Mouse (Mus musculus): Measurements from ENCODE around the gene Tmem87a.

Tmem87a gene

DNA sequence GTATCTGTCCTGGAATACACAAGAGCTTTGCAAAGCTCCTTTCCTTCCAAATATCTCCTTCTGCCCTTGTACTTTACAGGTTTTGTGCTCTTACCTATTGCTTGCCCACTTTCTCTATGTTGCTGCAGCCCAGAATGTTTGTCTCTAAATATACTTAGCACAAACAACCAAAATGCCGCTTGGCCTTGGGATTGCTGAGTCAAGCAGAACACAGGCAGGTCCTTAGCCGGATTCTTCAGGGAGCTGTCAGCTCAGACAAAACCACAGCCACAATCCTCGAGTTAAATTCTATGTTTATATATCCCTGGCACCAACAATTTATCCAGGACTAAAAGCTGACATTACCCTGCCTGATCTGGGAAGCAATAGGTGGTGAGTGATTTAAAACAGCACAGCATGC lies 14.5 kb downstream of the Tmem87a start:
- Histone ChIP-seq H3K36me3 (ENCODE audit: insufficient read depth, low read length) (peaks cover 82% of the 10 kb centered on the region), H3K27me3 (ENCODE audit: insufficient read depth, low read length) (no peaks in the 10 kb centered on the region), H3K4me1 (replicated peaks; ENCODE audit: low read depth, low read length) (0 out of 2 replicates have a peak, but pooled peaks cover 3% of the 10 kb centered on the region), H3K4me3 (replicated peaks; ENCODE audit: low read length) (no peak overlapping the region), H3K9me3 (ENCODE audit: low read length) (no peaks in the 10 kb centered on the region)
- TF ChIP-seq NANOG (IDR thresholded peaks at IDR 0.05; ENCODE audit: borderline replicate concordance, low read length) (no peak), CTCF (conservative IDR thresholded peaks at IDR 0.05; ENCODE audit: low read length) (no peak), POU5F1 (IDR thresholded peaks at IDR 0.05; ENCODE audit: borderline replicate concordance, low read length) (no peak)

- TF ChIP-seq CTCF (conservative IDR thresholded peaks at IDR 0.05; ENCODE audit: low read length) (no peak), POU5F1 (IDR thresholded peaks at IDR 0.05; ENCODE audit: borderline replicate concordance, low read length) (no peak), NANOG (IDR thresholded peaks at IDR 0.05; ENCODE audit: borderline replicate concordance, low read length) (no peak)
- peaks cover 82% of the 10 kb centered on the region for H3K36me3 ChIP-seq (ENCODE audit: insufficient read depth, low read length)
- peaks cover 5% of the 10 kb centered on the region for H3K4me1 ChIP-seq (replicated peaks; ENCODE audit: low read depth, low read length)
- H3K27me3 ChIP-seq (ENCODE audit: insufficient read depth, low read length): no peaks in the 10 kb centered on the region
- H3K4me3 ChIP-seq (replicated peaks; ENCODE audit: low read length): no peak overlapping the region
- no peaks in the 10 kb centered on the region for H3K9me3 ChIP-seq (ENCODE audit: low read length)
These were observed 16.6 kb downstream of the Tmem87a start for GRCm38 (mm10) chr2:120387291-120387690.

DNA sequence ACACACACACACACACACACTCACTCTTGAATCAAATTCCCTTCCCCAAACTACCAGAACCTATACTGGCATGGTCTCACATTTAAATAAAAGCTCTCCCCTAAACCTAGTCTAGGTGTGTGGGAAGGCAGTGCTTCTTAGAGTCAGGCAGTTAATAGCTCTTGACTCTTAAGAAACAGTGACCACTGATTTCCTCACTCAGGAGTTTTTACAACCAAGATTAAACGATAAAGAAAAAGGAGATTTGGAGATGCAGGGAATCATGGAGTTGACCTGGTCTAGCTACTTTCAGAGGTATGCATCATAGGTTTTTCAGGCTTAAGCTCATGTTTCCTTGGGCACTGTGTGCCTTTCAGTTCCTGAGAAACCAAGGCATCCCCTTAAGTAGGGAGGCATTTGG lies 17.6 kb downstream of the Tmem87a start:
- TF ChIP-seq CTCF (conservative IDR thresholded peaks at IDR 0.05; ENCODE audit: low read length) (no peak), POU5F1 (IDR thresholded peaks at IDR 0.05; ENCODE audit: borderline replicate concordance, low read length) (no peak), NANOG (IDR thresholded peaks at IDR 0.05; ENCODE audit: borderline replicate concordance, low read length) (no peak)
- Histone ChIP-seq H3K4me1 (replicated peaks; ENCODE audit: low read depth, low read length) (peaks cover 13% of the 10 kb centered on the region), H3K27me3 (ENCODE audit: insufficient read depth, low read length) (no peaks in the 10 kb centered on the region), H3K9me3 (ENCODE audit: low read length) (no peaks in the 10 kb centered on the region), H3K4me3 (replicated peaks; ENCODE audit: low read length) (no peak overlapping the region), H3K36me3 (ENCODE audit: insufficient read depth, low read length) (peaks cover 84% of the 10 kb centered on the region)

DNA sequence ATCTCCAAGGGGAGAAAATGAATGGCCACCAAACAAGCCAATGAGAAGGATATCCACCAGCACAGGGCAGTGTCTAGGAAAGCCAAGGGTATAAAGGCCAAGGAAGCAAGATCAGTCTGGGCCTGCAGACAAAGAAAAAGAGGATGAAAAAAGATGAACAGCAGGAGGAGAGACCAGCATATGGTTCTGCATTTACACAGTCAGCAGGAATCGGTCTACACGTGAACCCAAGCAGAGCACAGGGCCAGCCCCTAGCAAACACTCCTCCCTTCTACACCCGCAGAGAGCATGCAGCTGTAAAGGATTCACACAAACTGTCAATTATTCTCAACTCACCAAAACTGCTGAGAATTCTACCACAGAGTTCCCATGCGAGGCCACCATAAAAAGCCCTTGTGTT lies 30.1 kb downstream of the Tmem87a start:
- no peaks in the 10 kb centered on the region for H3K27me3 ChIP-seq (ENCODE audit: insufficient read depth, low read length)

GRCm38 (mm10) chr2:120367416-120368207 lies 36.3 kb downstream of the Tmem87a start:
- Histone ChIP-seq H3K36me3 (ENCODE audit: insufficient read depth, low read length) (peaks cover 82% of the 10 kb centered on the region), H3K4me3 (replicated peaks; ENCODE audit: low read length) (no peak overlapping the region), H3K4me1 (replicated peaks; ENCODE audit: low read depth, low read length) (peaks cover 11% of the 10 kb centered on the region), H3K9me3 (ENCODE audit: low read length) (no peaks in the 10 kb centered on the region), H3K27me3 (ENCODE audit: insufficient read depth, low read length) (no peaks in the 10 kb centered on the region)
- TF ChIP-seq CTCF (conservative IDR thresholded peaks at IDR 0.05; ENCODE audit: low read length) (no peak), NANOG (IDR thresholded peaks at IDR 0.05; ENCODE audit: borderline replicate concordance, low read length) (no peak), POU5F1 (IDR thresholded peaks at IDR 0.05; ENCODE audit: borderline replicate concordance, low read length) (no peak)

More for the DNA sequence above, 30.1 kb downstream of the Tmem87a start:
- Histone ChIP-seq H3K9me3 (ENCODE audit: low read length) (no peaks in the 10 kb centered on the region), H3K36me3 (ENCODE audit: insufficient read depth, low read length) (peaks cover 81% of the 10 kb centered on the region), H3K4me3 (replicated peaks; ENCODE audit: low read length) (no peak overlapping the region), H3K4me1 (replicated peaks; ENCODE audit: low read depth, low read length) (peaks cover 10% of the 10 kb centered on the region)
- TF ChIP-seq NANOG (IDR thresholded peaks at IDR 0.05; ENCODE audit: borderline replicate concordance, low read length) (no peak), POU5F1 (IDR thresholded peaks at IDR 0.05; ENCODE audit: borderline replicate concordance, low read length) (no peak), CTCF (conservative IDR thresholded peaks at IDR 0.05; ENCODE audit: low read length) (no peak)

GRCm38 (mm10) chr2:120366501-120366900 lies 37.4 kb downstream of the Tmem87a start:
- H3K4me3 ChIP-seq (replicated peaks; ENCODE audit: low read length): no peak overlapping the region
- H3K27me3 ChIP-seq (ENCODE audit: insufficient read depth, low read length): no peaks in the 10 kb centered on the region
- peaks cover 11% of the 10 kb centered on the region for H3K4me1 ChIP-seq (replicated peaks; ENCODE audit: low read depth, low read length)
- H3K9me3 ChIP-seq (ENCODE audit: low read length): no peaks in the 10 kb centered on the region
- TF ChIP-seq CTCF (conservative IDR thresholded peaks at IDR 0.05; ENCODE audit: low read length): no peak
- no peak for TF ChIP-seq POU5F1 (IDR thresholded peaks at IDR 0.05; ENCODE audit: borderline replicate concordance, low read length)
- no peak for TF ChIP-seq NANOG (IDR thresholded peaks at IDR 0.05; ENCODE audit: borderline replicate concordance, low read length)
- H3K36me3 ChIP-seq (ENCODE audit: insufficient read depth, low read length): peaks cover 83% of the 10 kb centered on the region

- TF ChIP-seq POU5F1 (IDR thresholded peaks at IDR 0.05; ENCODE audit: borderline replicate concordance, low read length) (no peak), CTCF (conservative IDR thresholded peaks at IDR 0.05; ENCODE audit: low read length) (no peak), NANOG (IDR thresholded peaks at IDR 0.05; ENCODE audit: borderline replicate concordance, low read length) (no peak)
These were observed 43.5 kb downstream of the Tmem87a start for GRCm38 (mm10) chr2:120360425-120360824.

DNA sequence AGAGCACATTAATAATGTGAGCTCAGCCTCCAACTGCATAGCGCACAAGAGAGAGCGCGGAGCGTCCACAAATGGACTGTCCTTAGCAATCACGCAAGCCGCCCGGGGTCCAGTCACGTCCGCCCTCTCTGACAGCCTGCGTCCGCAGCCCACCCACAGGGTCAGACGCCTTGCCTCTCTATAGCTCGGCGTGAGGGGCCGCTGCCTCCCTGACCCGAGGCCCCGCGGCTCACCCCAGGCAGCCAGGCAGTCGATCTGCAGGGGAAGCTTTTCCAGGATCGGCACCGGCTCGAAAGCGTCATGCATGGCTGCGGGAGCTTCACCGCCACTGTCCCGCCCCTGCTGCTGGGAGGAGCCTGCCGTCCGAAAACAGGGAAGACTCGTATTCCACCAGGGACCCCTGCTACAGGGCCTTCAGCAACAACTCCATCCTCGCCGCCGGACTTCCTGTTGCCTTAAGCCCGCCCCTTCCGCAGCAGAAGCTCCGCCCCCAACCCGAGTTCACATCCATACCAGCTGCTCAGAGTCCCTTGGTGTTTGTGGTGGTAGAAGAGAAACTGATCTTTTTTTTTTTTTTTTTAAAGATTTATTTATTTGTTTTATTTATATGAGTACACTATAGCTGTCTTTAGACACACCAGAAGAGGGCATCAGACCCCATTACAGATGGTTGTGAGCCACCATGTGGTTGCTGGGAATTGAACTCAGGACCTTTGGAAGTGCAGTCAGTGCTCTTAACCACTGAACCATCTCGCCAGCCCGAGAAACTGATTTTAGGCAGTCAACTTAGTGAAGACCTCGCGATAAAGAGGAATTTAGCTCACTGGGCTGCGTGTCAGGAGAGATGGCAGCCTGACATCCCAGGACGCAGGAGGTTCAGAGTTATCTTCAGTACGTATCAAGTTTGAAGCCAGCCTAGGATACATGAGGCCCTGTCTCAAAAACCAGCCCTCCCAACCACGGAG lies 50.9 kb downstream of the Tmem87a start, which contains the start of gene Vps39:
TSS of gene Vps39 (minus strand) at position 456 of the 965 bp plus-strand sequence.
- Histone ChIP-seq H3K27me3 (ENCODE audit: insufficient read depth, low read length) (no peaks in the 10 kb centered on the region), H3K4me3 (replicated peaks; ENCODE audit: low read length) (peak within 1 kb of the TSS; percentile 99), H3K36me3 (ENCODE audit: insufficient read depth, low read length) (peaks cover 49% of the 10 kb centered on the region), H3K4me1 (replicated peaks; ENCODE audit: low read depth, low read length) (peaks cover 21% of the 10 kb centered on the region), H3K9me3 (ENCODE audit: low read length) (no peaks in the 10 kb centered on the region)
- no peak for TF ChIP-seq POU5F1 (IDR thresholded peaks at IDR 0.05; ENCODE audit: borderline replicate concordance, low read length)
- no peak for TF ChIP-seq CTCF (conservative IDR thresholded peaks at IDR 0.05; ENCODE audit: low read length)

More at GRCm38 (mm10) chr2:120360425-120360824, 43.5 kb downstream of the Tmem87a start:
- Histone ChIP-seq H3K36me3 (ENCODE audit: insufficient read depth, low read length) (peaks cover 84% of the 10 kb centered on the region), H3K4me1 (replicated peaks; ENCODE audit: low read depth, low read length) (no peaks in the 10 kb centered on the region), H3K9me3 (ENCODE audit: low read length) (no peaks in the 10 kb centered on the region), H3K4me3 (replicated peaks; ENCODE audit: low read length) (no peak overlapping the region), H3K27me3 (ENCODE audit: insufficient read depth, low read length) (no peaks in the 10 kb centered on the region)

Measured in E14TG2a.4 (cell line).